Mouse (Mus musculus) limb, embryonic 12.5 days (tissue): ENCODE data around the gene Tagln. TPM values are rescaled to one million over a fixed set of nuclear protein-coding genes. Genes with fewer than 3 reads are reported as not detected.

Source experiments
- ATAC-seq: fragments of 200-750 bp; cut with Nextera tagmentation; 2 replicates; pipeline ENCODE4 v1.8.0; 2017; ENCODE audit warnings: low read depth, moderate TSS enrichment; ENCODE audit not compliant: insufficient number of reproducible peaks, insufficient read depth, low FRiP score, low TSS enrichment
- H3K27ac ChIP-seq: fragments of 300-500 bp; sonication (generic); 2 replicates; pipeline ENCODE4 v1.5.1; 2016; ENCODE audit warnings: mild to moderate bottlenecking, moderate library complexity
- H3K27me3 ChIP-seq: fragments of 300-500 bp; sonication (generic); 2 replicates; pipeline ENCODE4 v1.6.1; 2016; ENCODE audit warnings: mild to moderate bottlenecking, moderate library complexity
- H3K36me3 ChIP-seq: fragments of 300-500 bp; sonication (generic); 2 replicates; pipeline ENCODE4 v1.6.1; 2016; ENCODE audit warnings: mild to moderate bottlenecking, moderate library complexity
- H3K4me1 ChIP-seq: fragments of 300-500 bp; sonication (generic); replicated peaks from 2 replicates; pipeline ENCODE4 v1.6.1; 2016
- H3K4me2 ChIP-seq: fragments of 300-500 bp; sonication (generic); 2 replicates; pipeline ENCODE4 v1.6.1; 2016; ENCODE audit warnings: mild to moderate bottlenecking, moderate library complexity
- H3K4me3 ChIP-seq: fragments of 300-500 bp; sonication (generic); replicated peaks from 2 replicates; pipeline ENCODE4 v1.5.1; 2016; ENCODE audit warnings: mild to moderate bottlenecking
- H3K9ac ChIP-seq: fragments of 300-500 bp; sonication (generic); replicated peaks from 2 replicates; pipeline ENCODE4 v1.6.1; 2016; ENCODE audit warnings: mild to moderate bottlenecking, moderate library complexity
- H3K9me3 ChIP-seq: fragments of 300-500 bp; sonication (generic); 2 replicates; pipeline ENCODE4 v1.6.1; 2016; ENCODE audit warnings: mild to moderate bottlenecking, moderate library complexity
- WGBS: fragments of 180-500 bp; shearing (Covaris S2); methylation state at CpG from one replicate; pipeline ENCODE4 v1.1.7; 2016; 5-methylcytosine and 5-hydroxymethylcytosine counted together
- polyA plus RNA-seq: library from polyadenylated mRNA; unstranded; fragments of >200 nt; fragmentation: Nextera tagmentation; extraction: Ambion mirVana; gene quantifications from 2 replicates; pipeline ENCODE4 v1.2.1, GENCODE M21; 2016

Gene Tagln
- polyA plus RNA-seq, 1 experiment from 2014 or later: 7.5 TPM

DNA sequence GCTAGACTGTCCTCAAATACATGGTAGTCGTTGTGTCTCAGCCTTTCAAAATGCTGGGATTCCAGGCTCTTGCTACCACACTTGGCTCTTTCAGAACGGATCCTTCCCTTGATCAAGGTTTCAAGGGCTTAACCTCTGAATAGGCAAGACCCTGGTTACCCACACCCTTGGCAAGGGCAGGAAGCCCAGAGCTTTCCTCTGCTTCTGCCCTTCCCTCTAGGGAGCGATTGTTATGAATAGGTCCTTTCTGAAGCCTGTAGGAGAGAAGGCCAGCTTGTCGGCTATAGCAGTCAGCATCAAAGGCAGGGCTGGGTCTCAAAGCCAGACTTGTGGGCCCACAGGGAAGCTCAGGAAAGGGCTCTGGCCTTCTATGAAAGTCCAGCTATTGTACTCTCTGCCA is 23.0 kb upstream of the Tagln start:
- peaks cover 35% of the 10 kb centered on the region for H3K36me3 ChIP-seq
- ATAC-seq: no peak
- no peak overlapping the region for H3K9ac ChIP-seq
- no peak overlapping the region for H3K4me3 ChIP-seq
- 43% methylated on average over 4 of the region's 4 CpGs for WGBS
- no peaks in the 10 kb centered on the region for H3K27me3 ChIP-seq
- peaks cover 21% of the 10 kb centered on the region for H3K4me1 ChIP-seq
- H3K27ac ChIP-seq: 0 out of 2 replicates have a peak overlapping the region, but pooled peaks have one; percentile 14
- H3K4me2 ChIP-seq: no peak overlapping the region
- no peaks in the 10 kb centered on the region for H3K9me3 ChIP-seq

- 64% methylated on average over 7 of the region's 7 CpGs for WGBS
- Histone ChIP-seq H3K27me3 (no peaks in the 10 kb centered on the region), H3K27ac (0 out of 2 replicates have a peak overlapping the region, but pooled peaks have one; percentile 3), H3K9me3 (no peaks in the 10 kb centered on the region), H3K4me3 (no peak overlapping the region), H3K36me3 (peaks cover 29% of the 10 kb centered on the region), H3K4me2 (no peak overlapping the region), H3K4me1 (peaks cover 28% of the 10 kb centered on the region), H3K9ac (no peak overlapping the region)
- ATAC-seq: no peak
Measured at GRCm38 (mm10) chr9:45958023-45958670, 22.3 kb upstream of the Tagln start.

DNA sequence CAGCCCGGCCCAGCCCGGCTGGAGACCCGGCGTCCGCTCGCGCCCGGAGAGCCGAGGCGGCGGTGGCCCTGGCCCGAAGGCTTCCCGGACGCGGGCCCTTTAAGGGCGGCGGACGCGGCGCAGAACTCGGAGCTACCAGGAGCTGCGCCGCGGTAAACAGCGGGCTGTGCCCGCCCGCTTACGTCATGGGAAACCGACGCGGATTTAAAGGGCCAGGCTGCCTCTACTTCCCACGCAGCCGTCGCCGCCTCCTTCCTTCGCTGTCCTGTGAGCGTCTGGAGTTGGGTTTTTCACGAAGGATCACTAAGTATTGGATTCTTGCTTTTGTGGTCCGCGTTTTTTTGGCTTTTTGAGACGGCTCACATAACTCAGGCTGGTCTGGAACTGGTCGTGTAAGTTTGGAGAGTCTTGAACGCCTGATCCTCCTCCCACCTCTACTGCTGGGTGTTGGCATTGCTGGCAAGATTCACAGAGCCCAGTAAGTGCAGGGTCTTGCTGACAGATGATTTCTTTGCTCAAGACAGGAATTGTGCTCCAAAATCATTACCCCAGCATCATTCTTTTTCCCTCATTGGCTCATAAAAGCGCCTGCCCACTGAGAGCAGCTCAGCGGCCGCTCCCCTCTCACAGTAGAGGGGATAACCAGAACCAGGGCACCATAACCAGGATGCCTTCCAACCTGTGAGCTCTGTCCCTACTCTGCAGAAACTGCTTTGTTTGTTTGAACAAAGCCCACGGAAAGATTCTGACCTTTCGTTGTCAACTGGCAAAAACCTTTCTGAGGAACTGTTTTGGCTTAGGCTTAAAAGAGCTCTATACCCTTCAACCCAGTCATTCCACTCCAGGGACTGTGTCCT is 19.5 kb upstream of the Tagln start, which contains the start of gene Sidt2:
Gene Sidt2, minus strand, starts transcription at position 152 of the 857 bp plus-strand sequence.
- H3K4me1 ChIP-seq: peaks cover 30% of the 10 kb centered on the region
- peak within 1 kb of the TSS; percentile 94 for H3K9ac ChIP-seq
- peak within 1 kb of the TSS; percentile 90 for H3K27ac ChIP-seq
- peak; percentile 95 for ATAC-seq
- H3K4me3 ChIP-seq: peak within 1 kb of the TSS; percentile 88
- no peaks in the 10 kb centered on the region for H3K9me3 ChIP-seq
- under 1% methylated on average over 42 of the region's 48 CpGs for WGBS
- no peaks in the 10 kb centered on the region for H3K27me3 ChIP-seq
- H3K4me2 ChIP-seq: peak within 1 kb of the TSS; percentile 84
- H3K36me3 ChIP-seq: peaks cover 29% of the 10 kb centered on the region

DNA sequence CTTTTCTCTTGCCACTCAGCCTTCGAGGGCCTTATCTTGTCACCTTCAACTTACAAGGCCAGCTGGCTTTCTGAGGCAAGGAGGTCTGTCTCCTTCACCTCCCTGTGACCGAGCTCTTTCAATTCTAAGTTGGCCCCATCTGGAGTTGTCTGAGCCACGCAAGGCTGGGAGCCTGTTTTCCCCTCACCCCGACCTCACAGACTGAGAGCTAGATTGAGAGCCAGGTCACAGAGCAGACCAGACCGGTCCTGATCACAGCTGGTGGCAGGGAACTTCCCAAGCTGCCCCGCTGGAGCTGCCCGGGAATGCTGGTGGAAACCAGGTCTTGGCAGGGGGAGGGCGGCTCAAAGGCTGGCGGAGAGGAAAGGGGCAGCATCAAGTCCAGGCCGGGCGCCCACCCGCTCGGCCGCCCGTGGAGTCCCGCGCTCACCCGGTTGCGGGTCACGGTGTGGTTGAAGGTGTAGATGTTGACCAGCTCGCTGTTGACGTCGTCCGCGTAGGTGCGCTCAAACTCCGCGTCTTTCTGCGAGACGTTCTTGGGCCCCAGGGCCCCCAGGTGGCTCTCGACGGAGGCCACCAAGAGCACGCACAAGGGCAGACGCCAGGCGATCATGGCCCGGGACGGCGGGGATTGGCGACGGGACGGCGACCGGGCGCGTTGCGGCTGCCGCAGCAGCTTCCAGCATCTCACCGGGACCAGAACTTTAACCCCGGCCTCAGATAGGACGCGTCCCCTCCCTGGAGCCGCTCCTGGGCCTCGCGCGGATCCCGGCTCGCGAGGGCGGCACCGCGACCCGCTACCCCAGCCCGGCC is 18.6 kb upstream of the Tagln start:
- Histone ChIP-seq H3K27ac (peak overlapping the region; percentile 90), H3K9me3 (no peaks in the 10 kb centered on the region), H3K4me3 (peak overlapping the region; percentile 88), H3K27me3 (no peaks in the 10 kb centered on the region), H3K9ac (peak overlapping the region; percentile 94), H3K4me1 (peaks cover 26% of the 10 kb centered on the region), H3K36me3 (peaks cover 33% of the 10 kb centered on the region), H3K4me2 (peak overlapping the region; percentile 84)
- WGBS: under 1% methylated on average over 63 of the region's 63 CpGs
- ATAC-seq: peak; percentile 44

DNA sequence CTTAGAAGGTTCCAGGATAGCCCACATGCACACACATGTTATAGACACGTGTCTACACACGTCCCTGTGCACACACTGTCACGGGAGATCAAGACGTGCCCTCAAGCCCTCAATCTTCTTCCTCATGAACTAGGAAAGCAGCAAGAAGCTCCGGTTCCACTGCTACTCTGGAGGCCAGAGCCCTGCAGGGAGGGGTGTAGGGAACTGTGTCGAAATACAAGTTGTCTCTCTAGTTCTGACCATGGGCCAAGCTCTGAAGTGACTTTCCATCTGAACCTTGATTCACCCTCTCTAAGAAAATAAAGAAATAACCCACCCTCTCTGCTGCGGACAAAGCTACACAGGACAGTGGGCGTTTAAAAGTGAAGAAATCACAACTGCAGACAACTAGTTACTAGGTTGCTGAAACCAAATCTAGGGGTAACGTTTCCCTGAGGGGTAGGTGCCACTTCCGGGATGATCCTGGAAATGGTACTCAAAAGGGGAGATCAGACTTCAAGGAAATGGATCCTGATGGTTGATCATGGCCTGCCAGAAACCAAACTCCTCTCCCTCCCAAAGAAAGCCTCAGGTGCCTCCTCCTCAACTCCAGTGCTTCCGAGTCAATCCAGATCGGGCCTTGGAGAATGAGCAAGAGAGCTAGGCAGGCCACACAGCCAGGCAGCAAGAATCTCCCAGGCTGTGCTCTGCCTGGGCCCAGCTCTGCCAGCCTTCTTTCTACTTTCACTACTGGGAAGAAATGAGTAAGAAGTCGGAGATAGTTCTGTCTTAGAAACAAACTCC is 17.8 kb upstream of the Tagln start:
- peaks cover 23% of the 10 kb centered on the region for H3K4me1 ChIP-seq

GRCm38 (mm10) chr9:45952890-45953289 is 17.0 kb upstream of the Tagln start:
- Histone ChIP-seq H3K4me3 (no peak overlapping the region), H3K27me3 (no peaks in the 10 kb centered on the region), H3K4me2 (peak overlapping the region; percentile 84; the same call in 1 of the 2 replicates), H3K9me3 (no peaks in the 10 kb centered on the region), H3K36me3 (peaks cover 48% of the 10 kb centered on the region), H3K27ac (no peak overlapping the region), H3K4me1 (peaks cover 23% of the 10 kb centered on the region), H3K9ac (peak overlapping the region; percentile 94)
- ATAC-seq: no peak
- WGBS: 88% methylated on average over 7 of the region's 7 CpGs

More for the DNA sequence above, 17.8 kb upstream of the Tagln start:
- Histone ChIP-seq H3K9ac (peak overlapping the region; percentile 94), H3K27ac (no peak overlapping the region), H3K4me3 (peak overlapping the region; percentile 88), H3K4me2 (peak overlapping the region; percentile 84), H3K9me3 (no peaks in the 10 kb centered on the region), H3K27me3 (no peaks in the 10 kb centered on the region), H3K36me3 (peaks cover 40% of the 10 kb centered on the region)
- ATAC-seq: no peak
- WGBS: 61% methylated on average over 13 of the region's 13 CpGs

- H3K4me2 ChIP-seq: no peak overlapping the region
- no peaks in the 10 kb centered on the region for H3K27me3 ChIP-seq
- peaks cover 23% of the 10 kb centered on the region for H3K4me1 ChIP-seq
- 94% methylated on average over 4 of the region's 4 CpGs for WGBS
- H3K9me3 ChIP-seq: no peaks in the 10 kb centered on the region
- no peak overlapping the region for H3K4me3 ChIP-seq
- no peak for ATAC-seq
- no peak overlapping the region for H3K9ac ChIP-seq
- no peak overlapping the region for H3K27ac ChIP-seq
- H3K36me3 ChIP-seq: peaks cover 54% of the 10 kb centered on the region
Measured at GRCm38 (mm10) chr9:45952057-45952456, 16.2 kb upstream of the Tagln start.

DNA sequence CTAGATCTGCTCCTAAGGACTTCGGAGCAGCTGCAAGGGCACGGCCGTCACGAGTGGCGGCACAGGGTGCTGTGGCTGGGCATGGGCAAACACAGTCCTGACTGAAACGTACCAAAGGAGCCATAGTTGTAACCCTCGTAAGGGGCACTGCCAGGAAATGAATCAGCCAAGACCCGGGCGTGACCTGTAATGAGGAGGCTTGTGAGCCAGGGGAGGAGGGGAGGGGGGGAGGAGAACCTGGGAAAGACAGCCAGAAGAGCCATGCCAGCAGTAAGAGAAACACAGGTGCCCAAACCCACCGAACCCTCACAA is 11.0 kb upstream of the Tagln start:
- Histone ChIP-seq H3K27ac (no peak overlapping the region), H3K4me1 (no peaks in the 10 kb centered on the region), H3K4me3 (no peak overlapping the region), H3K36me3 (peaks cover 95% of the 10 kb centered on the region), H3K27me3 (no peaks in the 10 kb centered on the region), H3K9me3 (no peaks in the 10 kb centered on the region), H3K9ac (no peak overlapping the region), H3K4me2 (no peak overlapping the region)
- WGBS: 86% methylated on average over 10 of the region's 10 CpGs
- no peak for ATAC-seq

- WGBS: 85% methylated on average over 16 of the region's 16 CpGs
- Histone ChIP-seq H3K9me3 (no peaks in the 10 kb centered on the region), H3K27me3 (no peaks in the 10 kb centered on the region), H3K4me2 (no peak overlapping the region), H3K4me1 (no peaks in the 10 kb centered on the region), H3K27ac (no peak overlapping the region), H3K36me3 (peaks cover 95% of the 10 kb centered on the region), H3K4me3 (no peak overlapping the region), H3K9ac (no peak overlapping the region; the same call in 1 of the 2 replicates)
- no peak for ATAC-seq
Measured at GRCm38 (mm10) chr9:45946182-45946871, 10.5 kb upstream of the Tagln start.

- 88% methylated on average over 13 of the region's 13 CpGs for WGBS
- H3K4me1 ChIP-seq: no peaks in the 10 kb centered on the region
- no peak overlapping the region for H3K9ac ChIP-seq
- H3K4me2 ChIP-seq: no peak overlapping the region
- no peak for ATAC-seq
- H3K27me3 ChIP-seq: no peaks in the 10 kb centered on the region
- H3K4me3 ChIP-seq: no peak overlapping the region
- no peaks in the 10 kb centered on the region for H3K9me3 ChIP-seq
- H3K36me3 ChIP-seq: peaks cover 97% of the 10 kb centered on the region
- H3K27ac ChIP-seq: no peak overlapping the region
Measured at GRCm38 (mm10) chr9:45945721-45946120, 9.9 kb upstream of the Tagln start.
